Mouse (Mus musculus) heart, postnatal 14 days (tissue): Measurements from ENCODE around the gene Ccl7. TPM values are rescaled to one million over a fixed set of nuclear protein-coding genes. Genes with fewer than 3 reads are reported as not detected.
A peak's percentile ranks its signal among the peaks of the same experiment; 100 is the strongest.

Source experiments
- DNase-seq, 2 experiments: peaks; one replicate each; pipeline ENCODE4 v3.0.0; 2021 to 2022
- intact Hi-C: fragments of 180-260 bp; cut with DNase I; formaldehyde crosslinking; loops from one replicate; pipeline ENCODE4 v1.15.1; 2025
- long read RNA-seq, 2 experiments: library from polyadenylated mRNA; stranded (forward); transcript quantifications; one replicate each; pipeline ENCODE4 v2.0.0; 2021
- total RNA-seq, 2 experiments: library from RNA; stranded (reverse); gene quantifications; 2 replicates each; pipeline ENCODE4 v1.2.3; 2021

The Ccl7 gene
- under 1 TPM; 0.39 to 0.48 TPM for total RNA-seq
- long read RNA-seq, experiment 1, partial matches to known transcripts = 0 of 1 reads
- long read RNA-seq, experiment 1, other reads (novel, unspliced or antisense) = 0 of 1 reads
- long read RNA-seq, experiment 2 = 0 reads

DNA sequence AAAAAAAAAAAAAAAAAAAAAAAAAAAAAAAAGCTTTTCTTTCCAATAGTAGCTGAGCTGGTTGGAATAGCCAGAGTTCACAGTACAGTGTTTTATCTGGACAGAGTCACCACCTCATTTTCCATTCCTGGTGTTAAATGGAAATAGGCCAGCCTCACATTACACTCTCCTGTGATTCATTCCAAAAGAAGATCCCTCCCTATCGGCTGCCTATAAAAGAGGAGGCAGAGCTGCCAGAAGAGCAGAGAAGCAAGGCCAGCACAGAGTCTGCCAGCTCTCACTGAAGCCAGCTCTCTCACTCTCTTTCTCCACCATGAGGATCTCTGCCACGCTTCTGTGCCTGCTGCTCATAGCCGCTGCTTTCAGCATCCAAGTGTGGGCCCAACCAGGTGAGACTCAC lies at the start of gene Ccl7:
Gene Ccl7 (plus strand): TSS at position 242 of the 400 bp plus-strand sequence.
- peak in 1 of 2 experiments; percentile 29 for DNase-seq
- intact Hi-C loops = no loop called here

DNA sequence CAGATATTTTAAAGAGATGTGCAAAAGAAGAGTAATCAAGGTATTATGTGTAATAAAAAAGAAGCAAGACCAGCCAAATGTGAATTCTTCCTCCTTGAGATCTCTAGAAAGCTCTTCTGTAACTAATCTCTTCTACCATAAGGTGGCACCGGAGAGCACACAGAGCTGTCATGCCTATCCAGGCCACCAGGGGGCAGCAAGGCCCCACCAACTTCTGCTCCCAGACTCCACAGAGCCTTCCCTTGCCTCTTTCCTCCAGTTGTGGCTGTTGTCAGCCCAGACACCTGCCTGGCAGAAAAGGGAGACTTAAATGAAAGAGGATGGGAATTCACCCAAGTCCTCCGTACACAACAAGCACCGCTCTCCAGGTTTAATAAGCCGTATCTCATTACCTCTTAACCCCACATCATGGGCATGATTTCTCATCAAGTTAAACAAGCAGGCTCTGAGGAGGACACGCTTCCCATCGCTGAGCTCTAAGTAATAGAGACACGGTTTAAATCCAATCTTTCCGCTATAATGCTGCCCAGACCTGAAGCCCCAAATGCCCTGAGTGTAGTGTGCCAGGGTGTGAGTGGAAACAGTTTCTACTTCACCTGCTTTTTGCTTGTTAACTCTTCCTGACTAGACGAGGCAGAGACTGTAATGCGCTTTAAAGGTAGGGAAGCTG lies 49.2 kb upstream of the Ccl7 start:
- intact Hi-C loops = loop anchor here (1.0 to 5.0 kb wide), 2 partner anchors 41 to 181 kb away; partner anchors contain the start of genes Ccl2 and Gm17268
- DNase-seq = peak; percentile 77 to 80

DNA sequence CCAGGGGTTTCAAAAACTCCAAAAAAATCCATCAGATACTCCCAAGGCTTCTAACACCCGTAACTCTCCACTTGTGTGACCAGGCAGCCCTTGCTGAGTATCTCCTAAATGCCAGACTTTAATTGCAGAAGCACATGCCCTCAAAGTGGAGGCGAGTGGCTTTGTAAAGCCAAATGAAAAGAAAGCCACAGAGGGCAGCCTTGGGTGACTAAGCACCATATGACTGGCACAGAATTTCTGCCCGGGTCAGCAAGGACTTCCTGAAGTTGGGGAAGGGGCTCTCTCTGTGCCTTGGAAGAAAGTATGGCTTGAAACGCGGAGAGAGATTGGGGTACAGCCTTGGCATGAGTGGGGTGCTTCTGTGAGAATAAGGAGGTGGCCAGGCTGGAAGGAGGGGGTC lies 48.4 kb upstream of the Ccl7 start:
- intact Hi-C loops = loop anchor here (5.0 kb wide), 1 partner anchor 40 kb away; the partner anchor contains the start of genes Ccl2 and Gm17268
- no peak for DNase-seq

DNA sequence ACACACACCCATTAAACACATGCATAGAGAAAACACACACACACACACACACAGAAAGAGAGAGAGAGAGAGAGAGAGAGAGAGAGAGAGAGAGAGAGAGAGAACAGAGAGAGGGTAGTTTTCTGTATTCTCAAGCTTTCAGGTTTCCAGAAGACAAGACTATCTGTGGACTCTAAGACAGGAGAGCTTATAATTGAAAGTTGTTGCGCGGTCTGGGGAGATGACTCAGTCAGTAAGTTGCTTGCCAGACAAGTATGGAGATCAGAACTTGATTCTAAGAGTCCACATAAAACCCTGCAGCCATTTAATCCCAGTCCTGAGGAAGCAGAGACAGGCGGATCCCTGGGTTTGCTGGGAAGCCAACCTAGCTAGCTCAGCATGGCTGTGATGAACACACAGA lies 46.9 kb upstream of the Ccl7 start:
- DNase-seq = no peak
- intact Hi-C loops = loop anchor here (5.0 kb wide), 1 partner anchor 39 kb away; the partner anchor contains the start of genes Ccl2 and Gm17268

DNA sequence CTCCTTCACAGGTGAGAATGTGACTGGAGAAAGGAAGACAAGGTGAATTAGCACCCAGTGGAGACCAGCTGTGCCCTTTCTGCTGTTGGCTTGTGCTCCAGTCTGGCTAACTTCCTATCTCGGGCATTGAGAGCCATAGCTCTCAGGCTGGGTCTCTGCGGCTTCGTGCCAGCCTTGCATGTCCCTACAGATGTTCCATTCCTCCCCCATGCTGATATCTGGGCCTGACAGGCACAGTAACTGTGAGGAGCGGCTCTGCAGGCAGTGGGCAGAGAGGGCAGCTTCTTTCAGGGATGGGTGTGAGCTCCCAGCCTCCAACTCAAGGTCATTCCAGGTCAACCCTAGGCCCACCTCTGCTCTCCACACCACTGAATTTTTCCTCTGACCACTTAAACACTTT lies 46.0 kb upstream of the Ccl7 start:
- intact Hi-C loops = loop anchor here (5.0 kb wide), 1 partner anchor 38 kb away; the partner anchor contains the start of genes Ccl2 and Gm17268
- no peak for DNase-seq

DNA sequence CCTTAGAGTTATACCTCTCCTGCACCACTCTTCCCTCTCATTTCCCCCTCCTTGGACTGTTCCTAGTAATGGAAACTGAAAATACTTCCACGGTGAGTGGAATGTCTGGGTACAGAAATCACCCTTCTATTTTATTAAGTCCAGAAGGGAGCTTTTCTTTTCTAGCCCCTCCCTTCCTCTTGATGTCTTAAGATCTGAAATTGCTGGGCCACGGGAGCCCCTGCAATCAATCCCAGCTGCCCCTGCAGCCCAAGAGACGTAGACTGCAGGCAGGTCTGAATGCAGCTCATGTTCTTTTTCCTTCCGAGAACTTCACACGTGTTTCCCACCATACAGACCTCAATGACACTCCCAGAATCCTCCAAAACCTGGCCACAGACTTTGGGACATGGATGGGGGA lies 44.9 kb upstream of the Ccl7 start:
- no peak for DNase-seq
- intact Hi-C loops = no loop called here

DNA sequence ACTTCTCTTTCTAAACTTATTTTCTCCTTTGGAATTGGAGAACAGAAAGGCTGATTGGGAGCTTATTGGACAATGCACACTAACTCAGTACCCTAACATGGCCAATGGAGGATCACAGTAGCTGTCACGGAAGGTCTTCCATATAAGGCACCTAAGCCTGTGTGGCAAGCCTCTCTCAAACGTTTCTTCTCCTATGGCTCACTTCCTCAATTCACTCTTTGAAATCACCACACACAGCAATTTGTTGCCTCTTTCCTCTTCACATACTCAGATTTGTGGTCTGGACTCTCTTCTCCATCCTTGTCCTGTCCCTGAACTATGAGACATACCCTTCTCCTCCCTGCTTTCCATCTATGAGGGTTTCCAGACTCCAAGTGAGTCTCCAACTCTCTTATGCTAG lies 40.7 kb upstream of the Ccl7 start:
- no peak for DNase-seq
- intact Hi-C loops = no loop called here

DNA sequence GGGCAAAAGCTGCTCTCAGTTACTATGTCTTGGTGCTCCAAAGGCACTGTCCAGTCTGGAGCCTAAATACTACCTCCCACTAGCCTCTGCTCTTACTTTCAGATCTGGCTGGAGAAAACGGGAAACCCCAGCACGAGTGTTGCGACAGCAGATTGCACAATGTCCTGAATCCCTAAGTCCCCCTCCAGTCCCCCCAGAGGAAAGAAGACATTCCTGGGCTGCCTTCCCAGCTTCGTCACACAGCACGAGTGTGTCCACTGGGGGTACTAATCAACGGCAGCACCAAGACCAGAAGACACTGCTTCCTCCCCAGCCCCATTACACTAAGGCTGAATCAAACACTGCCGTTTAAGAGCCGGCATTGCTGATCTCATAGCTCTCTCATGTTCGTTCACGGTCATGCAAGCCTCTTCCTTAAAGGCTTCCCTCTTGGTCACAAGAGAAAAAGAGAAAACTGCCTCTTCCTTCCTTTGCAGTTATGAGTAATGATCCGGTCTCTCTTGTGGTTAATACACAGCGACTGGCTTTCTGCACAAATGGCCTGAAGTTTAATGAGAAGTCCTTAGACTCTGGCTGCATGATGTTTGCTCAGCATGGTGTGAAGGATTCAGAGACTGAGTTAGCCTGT lies 38.6 kb upstream of the Ccl7 start:
- intact Hi-C loops = no loop called here

DNA sequence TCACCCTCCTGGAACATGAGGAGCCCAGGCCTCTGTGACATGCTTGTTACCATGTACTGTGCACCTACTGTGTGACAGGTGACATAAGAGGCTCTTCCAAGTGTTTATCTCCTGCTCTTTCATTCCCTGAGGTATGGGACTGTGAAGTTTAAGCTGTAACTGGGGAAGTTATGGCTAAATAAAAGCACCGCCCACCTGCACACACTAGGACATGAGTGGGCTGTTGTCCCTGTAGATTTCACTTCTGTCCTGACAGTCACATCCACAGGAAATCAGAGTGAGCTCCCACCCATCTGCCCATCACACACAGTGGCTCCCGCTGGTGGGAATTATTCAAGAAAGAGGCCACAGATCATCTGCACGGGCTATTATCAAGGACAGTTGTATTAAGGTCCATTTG lies 35.4 kb upstream of the Ccl7 start:
- intact Hi-C loops = no loop called here
- DNase-seq = no peak

More for the DNA sequence above, 38.6 kb upstream of the Ccl7 start:
- peak; percentile 77 to 78 for DNase-seq

DNA sequence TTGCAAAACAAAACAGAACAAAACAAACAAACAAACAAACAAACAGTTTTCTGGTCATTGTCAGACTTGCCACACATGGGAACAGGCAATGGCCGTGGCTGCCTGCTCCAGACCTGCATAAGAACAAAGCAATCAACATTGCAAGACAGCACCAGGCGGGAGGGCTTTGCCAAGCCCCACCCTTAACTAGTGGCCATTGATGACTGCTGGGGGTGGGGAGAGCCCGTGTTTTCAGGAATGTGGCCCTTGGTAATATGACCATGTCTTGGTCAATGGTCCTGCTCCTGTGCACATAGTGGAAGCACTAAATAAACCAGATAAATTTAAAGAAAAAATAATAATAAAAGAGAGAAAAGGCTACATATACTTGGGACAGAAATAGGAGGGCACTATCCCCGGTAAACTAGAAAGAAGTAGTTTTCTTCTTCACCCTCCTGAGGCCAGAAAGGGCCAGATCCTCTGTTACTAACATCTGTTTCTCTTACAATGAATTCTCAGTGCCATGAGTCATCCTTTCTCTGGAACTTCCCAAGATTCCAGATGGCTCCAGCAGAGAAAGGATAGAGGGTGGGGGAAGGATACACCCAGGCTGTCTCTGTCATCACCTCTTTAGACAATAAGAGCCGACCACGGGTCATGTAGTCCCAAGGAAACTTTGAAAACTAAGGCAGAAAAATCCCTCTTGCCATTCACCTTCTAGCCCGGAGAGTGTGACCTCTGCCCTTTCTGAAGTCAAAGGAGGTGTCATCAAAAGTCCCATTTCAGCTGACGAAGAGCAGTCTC lies 33.9 kb upstream of the Ccl7 start:
- DNase-seq = peak in 1 of 2 experiments; percentile 38
- intact Hi-C loops = no loop called here

DNA sequence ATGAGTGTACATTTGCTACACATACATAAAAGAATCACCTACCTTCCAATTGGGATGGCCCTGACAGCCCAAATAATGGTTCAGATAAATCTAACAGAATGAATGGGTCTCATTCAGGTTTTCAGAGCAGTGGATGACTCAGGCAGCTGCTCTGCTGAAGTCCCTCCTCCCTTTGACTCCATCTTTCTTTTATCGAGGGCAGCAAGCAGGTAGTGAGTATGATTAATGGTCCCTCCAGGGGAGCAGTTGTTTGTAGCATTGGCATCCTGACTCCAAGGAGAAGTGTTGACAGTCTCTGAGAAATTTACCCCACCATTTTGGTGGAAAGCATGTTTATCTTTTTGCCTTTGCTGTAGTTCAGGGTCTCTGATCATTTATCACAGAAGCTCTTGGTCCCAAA lies 31.8 kb upstream of the Ccl7 start:
- intact Hi-C loops = no loop called here
- no peak for DNase-seq

DNA sequence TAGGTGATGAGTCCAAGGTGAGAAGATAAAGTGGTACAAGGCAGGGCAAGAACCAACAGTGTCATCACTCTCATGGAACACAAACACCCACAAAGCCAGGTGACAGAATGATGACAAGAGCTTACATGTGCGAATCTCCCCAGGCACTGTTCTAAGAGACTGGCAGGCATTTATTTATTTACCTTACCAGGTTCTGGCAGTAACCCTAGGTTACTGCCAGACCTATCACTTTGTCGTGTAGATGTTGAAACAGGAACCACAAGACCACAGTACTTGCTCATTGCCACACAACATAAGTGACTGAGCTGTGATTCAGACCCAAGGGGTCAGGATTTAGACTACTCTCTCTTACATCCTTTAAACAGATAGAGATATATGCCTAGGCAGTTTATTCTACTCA lies 30.4 kb upstream of the Ccl7 start:
- no peak for DNase-seq
- intact Hi-C loops = no loop called here

DNA sequence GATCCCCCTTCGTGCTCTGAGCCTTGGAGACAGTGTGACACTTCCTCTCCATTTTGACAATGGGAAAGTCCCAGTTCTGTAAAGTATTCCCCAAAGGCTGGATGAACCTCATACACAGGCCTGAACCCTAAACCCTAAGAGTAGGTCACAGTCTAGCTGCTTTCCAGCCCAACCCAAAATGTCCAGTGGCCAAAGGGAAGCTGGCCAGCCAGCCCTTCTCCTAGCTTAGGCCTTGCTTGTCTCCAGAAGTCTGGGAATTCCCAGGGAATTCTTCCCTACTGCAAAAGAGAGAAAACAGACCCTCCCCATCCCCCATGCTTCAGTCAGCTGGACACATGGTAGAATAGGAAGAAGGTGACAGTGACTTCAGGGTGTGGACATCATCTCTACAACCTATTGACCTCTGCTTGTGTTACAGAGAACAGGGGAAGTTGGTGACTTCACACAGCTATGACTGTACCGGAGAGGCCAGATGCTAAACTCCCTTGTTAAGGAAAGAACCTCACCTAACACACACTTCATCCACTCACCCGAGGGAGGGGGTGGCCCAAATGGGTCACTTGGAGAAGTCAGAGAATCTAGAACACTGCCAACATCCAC lies 29.2 kb upstream of the Ccl7 start:
- peak; percentile 40 to 52 for DNase-seq
- intact Hi-C loops = no loop called here

DNA sequence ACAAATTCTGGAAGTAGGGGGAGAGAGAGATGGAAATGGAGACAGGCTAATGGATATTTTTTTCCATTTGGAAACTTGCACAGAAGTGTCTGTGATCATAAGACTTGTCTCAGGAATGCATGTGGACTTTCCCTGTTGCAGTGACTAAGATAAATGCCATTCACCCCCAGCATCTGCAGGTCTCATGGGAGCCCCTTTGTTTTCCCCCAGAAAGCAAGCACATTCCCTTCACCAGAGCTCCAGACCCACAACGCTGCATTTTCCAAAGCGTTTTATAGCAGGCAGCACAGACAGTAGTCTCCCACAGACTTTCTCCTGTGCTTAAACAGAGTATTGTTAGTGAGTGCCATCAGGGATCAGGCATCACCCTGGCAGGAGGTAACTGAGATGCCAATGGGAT lies 26.1 kb upstream of the Ccl7 start:
- no peak for DNase-seq
- intact Hi-C loops = no loop called here

DNA sequence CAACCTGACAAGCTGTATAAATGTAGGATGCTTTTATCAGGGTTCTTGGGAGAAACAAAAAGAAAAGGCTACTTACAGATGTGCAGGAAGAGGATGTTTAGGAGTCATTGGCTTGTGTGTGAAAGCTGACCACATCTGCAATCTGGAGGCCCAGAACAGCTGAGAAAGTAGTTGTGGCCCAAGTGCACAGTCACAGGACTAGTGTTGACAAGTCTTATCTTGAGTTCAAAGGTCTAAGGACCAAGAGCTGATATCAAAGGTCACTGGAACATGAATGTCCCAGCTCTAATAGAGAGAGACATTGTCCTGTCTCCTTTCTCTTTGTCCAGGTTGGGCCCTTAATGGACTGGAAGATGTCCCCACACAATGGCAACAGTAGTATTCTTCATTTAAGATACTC lies 25.7 kb upstream of the Ccl7 start:
- intact Hi-C loops = no loop called here
- no peak for DNase-seq

DNA sequence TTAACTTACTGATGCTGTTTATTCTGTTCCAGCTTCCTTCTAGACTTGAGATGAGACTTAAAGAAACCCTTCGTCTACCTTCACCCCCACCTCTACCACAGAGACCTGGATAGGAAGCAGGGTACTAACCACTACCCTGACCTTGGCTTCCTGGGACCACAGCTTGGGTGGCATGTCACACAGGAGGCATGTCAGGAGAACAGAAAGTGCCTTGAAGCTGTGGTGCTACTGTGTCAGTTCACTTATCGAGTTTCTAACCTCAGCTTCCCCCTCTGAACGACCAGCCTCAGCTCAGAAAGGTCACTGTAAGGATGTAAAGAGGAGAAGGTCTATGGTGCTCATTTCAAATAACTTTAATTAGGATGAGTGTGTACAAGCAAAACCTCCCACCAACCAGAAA lies 24.1 kb upstream of the Ccl7 start:
- intact Hi-C loops = no loop called here
- no peak for DNase-seq

DNA sequence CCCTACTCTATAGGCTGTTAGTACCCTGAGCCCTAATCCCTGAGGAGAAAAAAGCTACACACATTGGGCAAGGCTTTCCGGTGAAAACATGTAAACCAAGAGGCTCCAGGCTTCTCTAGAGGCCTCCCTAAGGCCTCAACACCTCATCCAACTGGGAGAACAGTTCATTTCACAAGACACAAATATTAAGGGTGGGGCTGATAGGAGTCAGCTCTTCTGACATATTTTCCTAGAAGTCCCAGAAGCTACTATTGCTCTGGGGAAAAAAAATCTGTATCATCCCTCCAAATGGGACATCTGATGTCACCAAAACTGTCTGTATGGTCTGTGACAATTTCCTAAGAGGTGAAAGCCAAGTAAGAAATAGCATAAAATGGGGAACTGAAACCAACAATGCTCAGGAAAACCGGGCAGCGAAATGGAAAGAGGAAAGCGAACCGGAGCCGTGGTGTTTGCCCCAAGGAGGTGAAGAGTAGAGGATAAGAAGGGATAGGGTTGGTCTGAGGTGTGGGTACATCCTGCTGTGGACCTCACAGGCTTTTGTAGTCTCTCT lies 22.9 kb upstream of the Ccl7 start:
- no peak for DNase-seq
- intact Hi-C loops = no loop called here

DNA sequence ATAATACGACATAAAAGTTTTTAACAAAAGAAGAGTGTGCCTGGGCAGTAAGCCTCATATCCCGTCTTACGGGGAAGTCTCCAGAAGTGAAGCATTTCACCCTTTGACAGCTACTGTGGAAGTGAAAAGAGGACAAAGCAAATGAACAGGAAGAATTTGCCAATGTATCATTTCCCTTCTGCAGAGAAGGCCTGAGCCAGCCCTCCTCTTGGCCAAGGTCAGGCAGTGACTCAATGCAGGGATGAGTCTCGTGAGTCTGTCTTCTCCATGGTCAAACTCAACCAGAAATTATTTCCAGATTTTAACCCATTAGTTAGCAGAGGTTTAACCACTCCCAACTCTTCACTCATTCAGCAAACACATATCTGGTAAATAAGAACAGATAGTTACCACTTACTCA lies 21.7 kb upstream of the Ccl7 start:
- intact Hi-C loops = no loop called here
- DNase-seq = no peak

DNA sequence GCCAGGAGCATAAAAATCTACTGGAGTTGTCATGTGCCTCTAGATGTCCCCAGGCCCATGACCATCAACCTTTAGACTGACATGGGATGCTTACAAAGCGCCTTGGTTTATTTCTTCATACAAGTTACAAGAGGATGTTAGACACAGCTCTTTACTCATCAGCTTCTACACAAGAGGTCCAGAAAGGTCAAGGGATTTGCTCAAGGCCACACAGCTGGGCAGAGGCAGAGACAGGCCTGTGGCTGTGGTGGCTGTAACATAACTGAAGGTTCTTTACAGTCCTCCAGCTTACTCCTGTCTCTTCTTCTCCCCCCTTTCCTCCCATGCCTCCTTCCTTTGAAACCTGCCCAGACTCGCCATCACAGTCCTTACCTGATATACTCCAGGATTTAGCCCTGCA lies 15.3 kb upstream of the Ccl7 start:
- DNase-seq = no peak
- intact Hi-C loops = no loop called here

DNA sequence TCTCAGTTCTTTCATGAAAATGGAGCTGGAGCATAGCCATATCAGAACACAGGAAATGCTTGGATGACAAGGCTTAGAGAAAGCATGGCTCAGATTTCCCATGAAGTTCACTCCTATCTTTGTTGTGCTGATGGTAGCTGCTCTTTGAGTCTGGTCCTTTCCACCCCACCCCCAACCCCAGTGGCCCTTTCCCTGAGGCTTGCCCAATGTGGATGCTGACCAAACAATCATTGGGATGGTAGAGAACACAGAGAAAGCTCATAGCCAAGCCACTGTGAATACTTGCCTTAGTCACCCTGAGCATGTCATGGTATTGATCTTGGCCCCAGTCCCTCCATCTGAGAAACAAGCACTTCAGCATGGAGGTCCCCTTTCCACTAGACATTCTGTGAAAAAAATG lies 13.4 kb upstream of the Ccl7 start:
- DNase-seq = no peak

More for the DNA sequence above, 13.4 kb upstream of the Ccl7 start:
- intact Hi-C loops = no loop called here
